Mouse (Mus musculus) neural tube, embryonic 13.5 days (tissue): ENCODE data around the gene Ifnl3. TPM values are rescaled to one million over a fixed set of nuclear protein-coding genes. Genes with fewer than 3 reads are reported as not detected.
"Not testable (repeated sequence)": the region's sequence is repeated elsewhere in the genome, so short reads cannot be mapped to it uniquely, and the experiment has no call there.

ENCODE experiments used
- ATAC-seq: fragments of 200-750 bp; cut with Nextera tagmentation; 2 replicates; pipeline ENCODE4 v1.8.0; 2017; ENCODE audit warnings: low read depth, mild to moderate bottlenecking, moderate TSS enrichment, moderate library complexity
- H3K27ac ChIP-seq: fragments of 300-500 bp; sonication (generic); replicated peaks from 2 replicates; pipeline ENCODE4 v1.5.1; 2015; ENCODE audit warnings: moderate library complexity, mild to moderate bottlenecking, inconsistent platforms
- H3K27me3 ChIP-seq: fragments of 300-500 bp; sonication (generic); 2 replicates; pipeline ENCODE4 v1.6.1; 2015; ENCODE audit warnings: mild to moderate bottlenecking, inconsistent platforms
- H3K36me3 ChIP-seq: fragments of 300-500 bp; sonication (generic); 2 replicates; pipeline ENCODE4 v1.6.1; 2015; ENCODE audit warnings: mild to moderate bottlenecking, inconsistent platforms
- H3K4me1 ChIP-seq: fragments of 300-500 bp; sonication (generic); replicated peaks from 2 replicates; pipeline ENCODE4 v1.6.1; 2015; ENCODE audit warnings: inconsistent platforms
- H3K4me2 ChIP-seq: fragments of 300-500 bp; sonication (generic); 2 replicates; pipeline ENCODE4 v1.6.1; 2015; ENCODE audit warnings: inconsistent platforms, mild to moderate bottlenecking, moderate library complexity
- H3K4me3 ChIP-seq: fragments of 300-500 bp; sonication (generic); 2 replicates; pipeline ENCODE4 v1.5.1; 2015; ENCODE audit warnings: mild to moderate bottlenecking, inconsistent platforms
- H3K9ac ChIP-seq: fragments of 300-500 bp; sonication (generic); 2 replicates; pipeline ENCODE4 v1.6.1; 2015; ENCODE audit warnings: moderate library complexity, mild to moderate bottlenecking, inconsistent platforms
- H3K9me3 ChIP-seq: fragments of 300-500 bp; sonication (generic); 2 replicates; pipeline ENCODE4 v1.6.1; 2016; ENCODE audit warnings: inconsistent platforms
- WGBS: fragments of 180-500 bp; shearing (Covaris S2); methylation state at CpG from one replicate; pipeline ENCODE4 v1.1.7; 2015; 5-methylcytosine and 5-hydroxymethylcytosine counted together
- polyA plus RNA-seq: library from polyadenylated mRNA; unstranded; fragments of >200 nt; fragmentation: Nextera tagmentation; extraction: Ambion mirVana; gene quantifications from 2 replicates; pipeline ENCODE4 v1.2.1, GENCODE M21; 2015

Gene Ifnl3
- polyA plus RNA-seq: not detected in 2 replicates

- H3K4me3 ChIP-seq, H3K36me3 ChIP-seq, H3K4me1 ChIP-seq, H3K27ac ChIP-seq, H3K9ac ChIP-seq, H3K4me2 ChIP-seq, H3K27me3 ChIP-seq, H3K9me3 ChIP-seq, ATAC-seq: not testable (repeated sequence)
- WGBS: 67% methylated on average over 5 of the region's 6 CpGs
These were observed at the start of gene Ifnl3 for GRCm38 (mm10) chr7:28522536-28522935. Ifnl3 (plus strand) TSS chr7:28522836.

GRCm38 (mm10) chr7:28476191-28476590 is 46.4 kb upstream of the Ifnl3 start:
- WGBS: 89% methylated on average over 6 of the region's 6 CpGs
- no peak overlapping the region for H3K4me3 ChIP-seq
- no peaks in the 10 kb centered on the region for H3K4me1 ChIP-seq
- 0 out of 2 replicates have a peak, but pooled peaks cover 6% of the 10 kb centered on the region for H3K27me3 ChIP-seq
- no peaks in the 10 kb centered on the region for H3K36me3 ChIP-seq
- no peak overlapping the region for H3K4me2 ChIP-seq
- no peak overlapping the region for H3K27ac ChIP-seq
- H3K9me3 ChIP-seq: no peaks in the 10 kb centered on the region
- H3K9ac ChIP-seq: no peak overlapping the region
- ATAC-seq: no peak

GRCm38 (mm10) chr7:28477363-28477762 is 45.3 kb upstream of the Ifnl3 start:
- no peak for ATAC-seq
- H3K27ac ChIP-seq: no peak overlapping the region
- WGBS: 92% methylated on average over 5 of the region's 5 CpGs
- no peak overlapping the region for H3K4me2 ChIP-seq
- H3K36me3 ChIP-seq: no peaks in the 10 kb centered on the region
- H3K9ac ChIP-seq: no peak overlapping the region
- H3K4me1 ChIP-seq: no peaks in the 10 kb centered on the region
- H3K9me3 ChIP-seq: no peaks in the 10 kb centered on the region
- no peak overlapping the region for H3K4me3 ChIP-seq
- H3K27me3 ChIP-seq: 0 out of 2 replicates have a peak, but pooled peaks cover 6% of the 10 kb centered on the region

- Histone ChIP-seq H3K9ac (no peak overlapping the region), H3K4me2 (no peak overlapping the region), H3K4me1 (no peaks in the 10 kb centered on the region), H3K4me3 (no peak overlapping the region), H3K36me3 (no peaks in the 10 kb centered on the region), H3K27me3 (0 out of 2 replicates have a peak, but pooled peaks cover 2% of the 10 kb centered on the region), H3K9me3 (no peaks in the 10 kb centered on the region), H3K27ac (no peak overlapping the region)
- ATAC-seq: no peak; the same call in 1 of the 2 replicates
- 16% methylated on average over 8 of the region's 8 CpGs for WGBS
These were observed 43.8 kb upstream of the Ifnl3 start for GRCm38 (mm10) chr7:28478854-28479253.

GRCm38 (mm10) chr7:28482854-28483253 is 39.8 kb upstream of the Ifnl3 start:
- H3K27ac ChIP-seq: no peak overlapping the region
- ATAC-seq: no peak
- H3K4me3 ChIP-seq: no peak overlapping the region
- H3K27me3 ChIP-seq: peaks cover 13% of the 10 kb centered on the region
- H3K4me2 ChIP-seq: no peak overlapping the region
- H3K4me1 ChIP-seq: peaks cover 3% of the 10 kb centered on the region
- H3K36me3 ChIP-seq: no peaks in the 10 kb centered on the region
- no peaks in the 10 kb centered on the region for H3K9me3 ChIP-seq
- H3K9ac ChIP-seq: no peak overlapping the region
- 76% methylated on average over 11 of the region's 11 CpGs for WGBS

- Histone ChIP-seq H3K27me3 (peaks cover 25% of the 10 kb centered on the region), H3K4me1 (peaks cover 9% of the 10 kb centered on the region), H3K9ac (no peak overlapping the region), H3K4me2 (no peak overlapping the region), H3K9me3 (no peaks in the 10 kb centered on the region), H3K36me3 (no peaks in the 10 kb centered on the region), H3K4me3 (no peak overlapping the region), H3K27ac (no peak overlapping the region)
- no peak for ATAC-seq
- 14% methylated on average over 4 of the region's 4 CpGs for WGBS
These were observed 38.4 kb upstream of the Ifnl3 start for GRCm38 (mm10) chr7:28484192-28484591.

GRCm38 (mm10) chr7:28488030-28488491 is 34.6 kb upstream of the Ifnl3 start:
- no peak overlapping the region for H3K27ac ChIP-seq
- peaks cover 25% of the 10 kb centered on the region for H3K27me3 ChIP-seq
- no peaks in the 10 kb centered on the region for H3K36me3 ChIP-seq
- peak overlapping the region; percentile 19; the same call in 1 of the 2 replicates for H3K9ac ChIP-seq
- ATAC-seq: no peak
- 4% methylated on average over 16 of the region's 16 CpGs for WGBS
- peak overlapping the region; percentile 49 for H3K4me2 ChIP-seq
- H3K9me3 ChIP-seq: no peaks in the 10 kb centered on the region
- H3K4me3 ChIP-seq: peak overlapping the region; percentile 18
- peaks cover 9% of the 10 kb centered on the region for H3K4me1 ChIP-seq

DNA sequence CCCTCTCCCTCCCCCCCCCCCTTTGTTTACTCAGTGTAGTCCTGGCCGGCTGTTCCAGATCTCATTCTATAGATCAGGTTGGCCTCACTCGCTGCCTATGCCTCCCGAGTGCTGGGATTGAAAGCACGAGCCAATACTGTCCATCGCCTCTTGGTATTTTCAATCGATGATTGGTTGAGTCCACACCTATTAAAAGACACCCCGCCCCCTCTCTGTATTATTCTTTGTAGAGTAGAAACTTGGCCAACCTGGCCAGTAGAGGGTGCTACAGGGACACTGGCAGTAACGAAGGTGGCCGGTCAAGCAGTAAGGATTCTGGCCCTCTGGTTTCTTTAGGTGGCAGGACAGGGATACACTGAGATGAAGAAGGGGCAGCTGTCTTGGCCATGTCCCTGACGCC is 32.2 kb upstream of the Ifnl3 start:
- H3K4me2 ChIP-seq: peak overlapping the region; percentile 16; the same call in 1 of the 2 replicates
- ATAC-seq: no peak
- 4% methylated on average over 10 of the region's 10 CpGs for WGBS

DNA sequence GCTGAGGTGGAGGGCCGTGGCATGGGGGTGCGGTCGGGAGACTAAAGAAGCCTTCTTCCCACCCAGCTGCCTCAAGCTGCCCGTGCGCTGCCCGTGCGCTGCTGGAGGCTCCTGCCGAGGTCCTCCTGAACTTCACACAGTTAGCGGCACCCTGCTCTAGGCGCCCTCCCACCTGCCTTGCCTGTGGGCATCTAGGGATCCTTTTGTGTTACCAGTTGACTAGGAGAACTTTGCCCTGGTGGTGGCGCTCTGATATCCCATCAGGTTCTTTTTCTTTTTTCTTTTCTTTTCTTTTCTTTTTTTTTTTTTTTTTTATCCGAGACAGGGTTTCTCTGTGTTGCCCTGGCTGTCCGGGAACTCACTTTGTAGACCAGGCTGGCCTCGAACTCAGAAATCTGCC is 31.7 kb upstream of the Ifnl3 start:
- H3K27ac ChIP-seq: no peak overlapping the region
- 32% methylated on average over 14 of the region's 14 CpGs for WGBS
- H3K9ac ChIP-seq: no peak overlapping the region
- H3K4me2 ChIP-seq: peak overlapping the region; percentile 16; the same call in 1 of the 2 replicates
- no peaks in the 10 kb centered on the region for H3K9me3 ChIP-seq
- peaks cover 15% of the 10 kb centered on the region for H3K4me1 ChIP-seq
- ATAC-seq: no peak
- no peaks in the 10 kb centered on the region for H3K36me3 ChIP-seq
- H3K4me3 ChIP-seq: no peak overlapping the region
- H3K27me3 ChIP-seq: peaks cover 25% of the 10 kb centered on the region

More for the DNA sequence above, 32.2 kb upstream of the Ifnl3 start:
- no peak overlapping the region for H3K4me3 ChIP-seq
- H3K4me1 ChIP-seq: peaks cover 12% of the 10 kb centered on the region
- no peak overlapping the region for H3K27ac ChIP-seq
- H3K9ac ChIP-seq: no peak overlapping the region
- peaks cover 25% of the 10 kb centered on the region for H3K27me3 ChIP-seq
- no peaks in the 10 kb centered on the region for H3K36me3 ChIP-seq
- no peaks in the 10 kb centered on the region for H3K9me3 ChIP-seq

DNA sequence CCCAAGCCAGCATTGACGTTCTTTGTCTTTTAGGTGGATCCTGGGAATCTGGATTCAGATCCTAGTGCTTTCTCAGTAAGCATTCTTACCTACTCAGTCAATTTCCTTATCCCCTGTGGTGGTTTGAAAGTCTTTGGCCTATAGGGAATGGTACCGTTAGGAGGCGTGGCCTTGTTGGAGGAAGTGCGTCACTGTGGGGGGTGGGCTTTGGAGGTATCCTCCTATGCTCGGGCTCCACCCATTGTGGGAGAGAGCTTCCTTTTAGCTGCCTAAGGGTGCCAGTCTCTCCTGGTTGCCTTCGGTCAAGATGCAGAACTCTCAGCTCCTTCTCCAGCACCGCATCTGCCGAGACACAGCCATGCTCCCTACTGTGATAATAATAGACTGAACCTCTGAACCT is 30.3 kb upstream of the Ifnl3 start:
- no peak overlapping the region for H3K9ac ChIP-seq
- no peak overlapping the region for H3K4me3 ChIP-seq
- H3K4me1 ChIP-seq: peaks cover 15% of the 10 kb centered on the region
- no peak overlapping the region for H3K4me2 ChIP-seq
- H3K9me3 ChIP-seq: no peaks in the 10 kb centered on the region
- no peak overlapping the region for H3K27ac ChIP-seq
- WGBS: 85% methylated on average over 8 of the region's 8 CpGs
- peaks cover 17% of the 10 kb centered on the region for H3K27me3 ChIP-seq
- no peak for ATAC-seq
- H3K36me3 ChIP-seq: no peaks in the 10 kb centered on the region

- H3K36me3 ChIP-seq: no peaks in the 10 kb centered on the region
- no peak overlapping the region for H3K4me2 ChIP-seq
- no peak overlapping the region for H3K9ac ChIP-seq
- 54% methylated on average over 11 of the region's 11 CpGs for WGBS
- no peaks in the 10 kb centered on the region for H3K9me3 ChIP-seq
- ATAC-seq: no peak
- H3K27me3 ChIP-seq: no peaks in the 10 kb centered on the region; the same call in 1 of the 2 replicates
- H3K4me3 ChIP-seq: no peak overlapping the region
- peak overlapping the region; percentile 59 for H3K27ac ChIP-seq
- peaks cover 6% of the 10 kb centered on the region; the same call in 1 of the 2 replicates for H3K4me1 ChIP-seq
These were observed 27.2 kb upstream of the Ifnl3 start for GRCm38 (mm10) chr7:28495426-28495825.

DNA sequence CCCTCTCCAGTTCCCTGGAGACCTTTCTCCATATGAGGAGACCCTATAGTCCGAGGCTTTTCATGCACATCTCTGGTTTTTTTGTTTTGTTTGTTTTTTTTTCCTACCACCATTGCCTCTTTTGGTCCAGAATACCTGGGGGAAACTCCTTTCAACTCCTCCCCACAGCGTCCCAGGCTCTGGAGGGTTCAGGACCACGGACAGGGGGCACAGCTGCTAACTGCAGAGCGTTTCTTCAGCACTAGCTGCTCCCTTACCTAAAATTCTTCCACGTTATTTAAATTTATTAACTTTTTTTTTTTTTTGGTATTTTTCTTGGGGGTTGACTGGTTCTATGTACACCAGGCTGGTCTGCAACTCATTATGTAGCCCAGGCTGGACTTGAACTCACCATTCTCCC is 17.1 kb upstream of the Ifnl3 start:
- Histone ChIP-seq H3K4me3 (no peak overlapping the region), H3K4me1 (no peaks in the 10 kb centered on the region), H3K27me3 (peaks cover 9% of the 10 kb centered on the region; the same call in 1 of the 2 replicates), H3K9ac (no peak overlapping the region), H3K27ac (no peak overlapping the region), H3K4me2 (no peak overlapping the region), H3K36me3 (no peaks in the 10 kb centered on the region), H3K9me3 (peaks cover 6% of the 10 kb centered on the region; the same call in 1 of the 2 replicates)
- no peak for ATAC-seq
- 6% methylated on average over 5 of the region's 5 CpGs for WGBS

DNA sequence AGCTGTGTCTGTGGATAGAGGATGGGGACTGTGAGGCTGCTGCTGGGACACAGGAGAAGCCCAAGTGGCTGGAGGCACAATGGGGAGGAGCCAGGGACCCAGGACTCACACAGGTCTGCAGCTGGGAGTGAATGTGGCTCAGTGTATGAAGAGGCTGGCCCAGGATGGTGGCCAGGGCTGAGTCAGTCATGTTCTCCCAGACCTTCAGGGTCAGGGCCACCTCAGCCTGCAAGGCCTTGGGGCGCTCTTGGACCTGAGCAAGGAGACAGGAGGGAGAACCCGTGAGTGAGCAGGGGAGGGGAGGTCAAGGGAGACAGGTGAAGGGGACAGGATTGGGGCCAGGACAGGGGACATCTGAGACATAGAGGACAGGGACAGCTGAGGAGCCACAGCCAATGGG is 13.5 kb upstream of the Ifnl3 start:
- H3K4me1 ChIP-seq, H3K9ac ChIP-seq, ATAC-seq, H3K9me3 ChIP-seq, H3K36me3 ChIP-seq, H3K4me3 ChIP-seq, H3K4me2 ChIP-seq, H3K27ac ChIP-seq, H3K27me3 ChIP-seq: not testable (repeated sequence)
- WGBS: 69% methylated on average over 2 of the region's 2 CpGs
